Mouse (Mus musculus): Measurements from ENCODE around the gene Mlxip.

Gene Mlxip

GRCm38 (mm10) chr5:123394303-123394956 lies at the start of gene Mlxip:
Gene Mlxip, plus strand, starts transcription at chr5:123394798.
- DNase-seq, result peak; percentile 93

- DNase-seq, result peak; percentile 66
These were observed 49.4 kb upstream of the Mlxip start for GRCm38 (mm10) chr5:123344963-123345852.

DNA sequence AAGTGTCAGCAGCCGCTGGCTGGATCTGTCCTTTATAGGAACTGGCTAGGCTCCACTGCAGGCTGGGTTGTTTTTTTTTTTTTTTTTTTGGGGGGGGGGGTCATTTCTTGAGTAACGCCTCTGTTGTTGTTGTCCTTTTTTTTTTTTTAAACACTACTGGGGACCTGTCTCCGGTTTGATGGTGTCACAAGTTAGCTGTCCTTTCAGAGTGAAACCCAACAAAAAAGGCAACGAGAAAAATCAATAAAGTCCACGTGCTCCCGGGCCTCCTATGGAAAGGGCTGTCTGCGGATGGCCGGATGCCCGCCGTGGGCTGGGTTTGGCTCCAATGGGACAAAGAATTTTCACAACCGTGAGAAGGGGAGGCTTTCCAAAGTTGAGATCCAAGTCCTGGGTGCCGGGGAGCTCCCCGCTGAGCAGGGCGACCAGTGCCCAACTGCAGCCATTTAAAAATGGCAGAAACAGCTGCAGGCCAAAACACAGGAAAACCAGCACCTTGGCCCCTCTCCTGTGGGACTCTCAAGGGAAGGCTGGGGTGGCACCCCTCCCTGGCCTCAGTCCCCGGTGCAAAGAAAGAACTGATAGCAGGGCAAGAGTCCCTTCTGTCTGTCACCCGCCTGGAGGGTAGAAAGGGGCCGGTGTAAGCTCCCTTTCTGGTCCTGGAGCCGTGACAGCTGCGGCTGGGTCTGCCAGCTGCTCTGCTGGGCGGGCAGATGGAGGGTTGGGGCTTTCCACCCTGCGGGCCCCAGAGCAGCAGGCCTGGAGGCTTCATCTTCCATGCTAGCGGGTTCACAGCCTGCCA lies 48.5 kb upstream of the Mlxip start:
- peak; percentile 55 for DNase-seq

- DNase-seq, result no peak
These were observed 47.8 kb upstream of the Mlxip start for GRCm38 (mm10) chr5:123346701-123347270.

DNA sequence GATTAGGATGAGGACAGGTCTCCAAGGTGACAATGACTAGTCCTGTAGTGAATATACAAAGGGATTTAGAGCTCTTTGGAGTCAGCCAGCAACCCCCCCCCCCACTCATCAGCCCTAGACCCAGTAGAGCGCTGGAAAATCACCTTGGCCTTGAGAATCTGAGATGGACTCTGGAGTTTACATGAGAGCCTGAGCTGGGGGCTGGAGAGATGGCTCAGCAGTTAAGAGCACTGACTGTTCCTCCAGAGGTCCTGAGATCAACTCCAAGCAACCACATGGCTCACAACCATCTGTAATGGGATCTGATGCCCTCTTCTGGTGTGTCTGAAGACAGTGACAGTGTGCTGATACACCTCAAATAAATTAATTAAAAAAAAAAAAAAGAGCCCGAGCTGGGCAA lies 46.6 kb upstream of the Mlxip start:
- DNase-seq, result no peak

GRCm38 (mm10) chr5:123350386-123350785 lies 44.2 kb upstream of the Mlxip start:
- no peak for DNase-seq

GRCm38 (mm10) chr5:123355918-123356317 lies 38.7 kb upstream of the Mlxip start:
- no peak for DNase-seq

DNA sequence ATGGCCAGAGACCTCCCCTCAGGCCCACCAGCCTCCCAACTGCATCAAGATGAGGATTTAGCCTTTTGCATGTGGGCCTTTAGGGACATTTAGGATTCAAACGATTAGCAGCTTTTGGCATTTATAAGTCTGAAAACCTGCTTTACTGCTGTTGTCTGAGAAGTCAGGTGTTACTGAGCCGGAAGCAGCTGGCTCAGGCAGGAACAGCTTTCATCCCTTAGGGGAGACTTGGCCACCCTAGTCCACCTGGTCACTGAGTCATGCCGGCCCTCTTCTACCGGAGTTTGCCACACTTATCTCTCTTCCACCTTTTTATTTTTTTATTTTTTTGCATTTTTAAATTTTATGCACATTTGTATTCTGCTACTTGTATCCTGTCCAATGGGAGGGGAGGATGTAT lies 37.3 kb upstream of the Mlxip start:
- no peak for DNase-seq

GRCm38 (mm10) chr5:123359431-123359830 lies 35.2 kb upstream of the Mlxip start:
- DNase-seq, result no peak

DNA sequence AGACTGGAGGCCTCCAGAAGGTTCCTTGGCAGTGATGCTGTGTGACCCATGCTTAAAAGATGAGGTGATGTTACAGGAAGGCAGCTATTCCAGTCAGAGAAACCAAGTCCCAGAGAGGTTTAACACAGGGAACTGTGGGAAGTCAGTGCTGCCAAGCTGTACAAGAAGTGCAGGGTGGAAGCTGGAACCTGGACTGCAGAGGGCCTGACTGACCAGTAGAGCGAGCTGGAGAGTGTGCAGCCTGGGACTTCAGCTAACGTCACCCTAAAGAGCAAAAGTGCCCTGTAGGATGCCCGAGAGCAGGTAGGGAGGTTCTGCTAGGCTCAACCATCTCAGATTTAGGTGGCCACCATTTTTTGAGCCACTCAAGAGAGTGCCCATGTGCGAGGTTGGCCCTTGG lies 31.7 kb upstream of the Mlxip start:
- no peak for DNase-seq

- no peak for DNase-seq
These were observed 30.2 kb upstream of the Mlxip start for GRCm38 (mm10) chr5:123364302-123364971.

- DNase-seq, result peak; percentile 45
These were observed 25.6 kb upstream of the Mlxip start for GRCm38 (mm10) chr5:123368869-123369488.

- no peak for DNase-seq
These were observed 24.5 kb upstream of the Mlxip start for GRCm38 (mm10) chr5:123370049-123370448.

- no peak for DNase-seq
These were observed 19.3 kb upstream of the Mlxip start for GRCm38 (mm10) chr5:123375262-123375661.

- no peak for DNase-seq
These were observed 18.7 kb upstream of the Mlxip start for GRCm38 (mm10) chr5:123375793-123376452.

GRCm38 (mm10) chr5:123376569-123376968 lies 18.0 kb upstream of the Mlxip start:
- DNase-seq, result peak; percentile 67

GRCm38 (mm10) chr5:123377120-123377955 lies 17.3 kb upstream of the Mlxip start:
- peak; percentile 64 for DNase-seq

GRCm38 (mm10) chr5:123378712-123379111 lies 15.9 kb upstream of the Mlxip start:
- DNase-seq, result no peak

DNA sequence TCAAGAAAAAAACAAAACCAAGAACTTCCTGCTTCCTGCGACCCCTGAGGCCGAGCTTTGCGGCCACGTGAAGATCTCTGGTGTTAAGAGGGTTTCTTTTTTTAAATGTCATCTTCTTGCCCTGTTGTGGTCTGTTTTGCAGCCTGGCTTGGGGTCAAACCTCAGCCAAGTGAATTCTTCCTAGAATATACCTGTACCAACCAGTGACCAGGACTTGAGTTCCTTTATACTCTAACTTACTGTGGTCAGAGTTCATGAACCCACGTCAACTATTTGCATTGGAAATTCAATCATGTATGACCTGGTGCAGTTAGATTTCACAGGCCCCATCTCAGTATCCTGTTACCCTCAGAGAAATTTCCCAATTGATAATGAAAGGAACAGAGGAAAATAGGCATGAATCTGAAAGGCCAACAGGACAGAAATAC lies 15.1 kb upstream of the Mlxip start:
- DNase-seq, result no peak

- no peak for DNase-seq
These were observed 12.6 kb upstream of the Mlxip start for GRCm38 (mm10) chr5:123381968-123382367.

All from right cerebral cortex, adult 18-20 months (tissue).